Mouse (Mus musculus): ENCODE results near the gene Nacc2. TPM values are rescaled to one million over a fixed set of nuclear protein-coding genes. Genes with fewer than 3 reads are reported as not detected.
A peak's percentile ranks its signal among the peaks of the same experiment; 100 is the strongest.

Gene Nacc2
- polyA plus RNA-seq, 1 experiment, result 38.1 TPM

- no peak for DNase-seq
- Histone ChIP-seq H3K4me3 (ENCODE audit: insufficient read depth, low read depth, low read length) (no peak overlapping the region), H3K4me1 (ENCODE audit: control insufficient read depth, insufficient read depth, low read length) (no peaks in the 10 kb centered on the region), H3K27ac (ENCODE audit: insufficient read depth, low read depth, low read length) (no peak overlapping the region), H3K27me3 (replicated peaks; ENCODE audit: control insufficient read depth, insufficient read depth, low read length) (no peaks in the 10 kb centered on the region), H3K36me3 (ENCODE audit: control insufficient read depth, insufficient read depth, low read length) (no peaks in the 10 kb centered on the region)
- 55% methylated on average over 3 of the region's 3 CpGs for WGBS
- no peak for TF ChIP-seq CTCF (conservative IDR thresholded peaks at IDR 0.05; ENCODE audit: insufficient read depth, insufficient read length, low read depth, low read length)
- TF ChIP-seq POLR2A (IDR thresholded peaks at IDR 0.05; ENCODE audit: low read depth, low read length), result no peak
Observed at GRCm38 (mm10) chr2:26155737-26156136, 32.7 kb upstream of the Nacc2 start.

- H3K4me1 ChIP-seq (ENCODE audit: control insufficient read depth, insufficient read depth, low read length), result no peaks in the 10 kb centered on the region
- no peak overlapping the region for H3K27ac ChIP-seq (ENCODE audit: insufficient read depth, low read depth, low read length)
- H3K4me3 ChIP-seq (ENCODE audit: insufficient read depth, low read depth, low read length), result no peak overlapping the region
- DNase-seq, result no peak
- WGBS, result 68% methylated on average over 5 of the region's 5 CpGs
- no peaks in the 10 kb centered on the region for H3K36me3 ChIP-seq (ENCODE audit: control insufficient read depth, insufficient read depth, low read length)
- TF ChIP-seq POLR2A (IDR thresholded peaks at IDR 0.05; ENCODE audit: low read depth, low read length), result no peak
- TF ChIP-seq CTCF (conservative IDR thresholded peaks at IDR 0.05; ENCODE audit: insufficient read depth, insufficient read length, low read depth, low read length), result no peak
- H3K27me3 ChIP-seq (replicated peaks; ENCODE audit: control insufficient read depth, insufficient read depth, low read length), result no peaks in the 10 kb centered on the region
Observed at GRCm38 (mm10) chr2:26154586-26154985, 31.6 kb upstream of the Nacc2 start.

GRCm38 (mm10) chr2:26153909-26154340 lies 30.9 kb upstream of the Nacc2 start:
- Histone ChIP-seq H3K4me1 (ENCODE audit: control insufficient read depth, insufficient read depth, low read length) (no peaks in the 10 kb centered on the region), H3K27ac (ENCODE audit: insufficient read depth, low read depth, low read length) (no peak overlapping the region), H3K36me3 (ENCODE audit: control insufficient read depth, insufficient read depth, low read length) (no peaks in the 10 kb centered on the region), H3K4me3 (ENCODE audit: insufficient read depth, low read depth, low read length) (no peak overlapping the region), H3K27me3 (replicated peaks; ENCODE audit: control insufficient read depth, insufficient read depth, low read length) (no peaks in the 10 kb centered on the region)
- WGBS, result 15% methylated on average over 4 of the region's 4 CpGs
- DNase-seq, result peak; percentile 36
- TF ChIP-seq POLR2A (IDR thresholded peaks at IDR 0.05; ENCODE audit: low read depth, low read length), result no peak
- peak; percentile 50 for TF ChIP-seq CTCF (conservative IDR thresholded peaks at IDR 0.05; ENCODE audit: insufficient read depth, insufficient read length, low read depth, low read length)

GRCm38 (mm10) chr2:26153295-26153694 lies 30.3 kb upstream of the Nacc2 start:
- Histone ChIP-seq H3K4me3 (ENCODE audit: insufficient read depth, low read depth, low read length) (no peak overlapping the region), H3K27me3 (replicated peaks; ENCODE audit: control insufficient read depth, insufficient read depth, low read length) (no peaks in the 10 kb centered on the region), H3K36me3 (ENCODE audit: control insufficient read depth, insufficient read depth, low read length) (no peaks in the 10 kb centered on the region), H3K4me1 (ENCODE audit: control insufficient read depth, insufficient read depth, low read length) (no peaks in the 10 kb centered on the region), H3K27ac (ENCODE audit: insufficient read depth, low read depth, low read length) (no peak overlapping the region)
- TF ChIP-seq POLR2A (IDR thresholded peaks at IDR 0.05; ENCODE audit: low read depth, low read length), result no peak
- peak; percentile 52 for TF ChIP-seq CTCF (conservative IDR thresholded peaks at IDR 0.05; ENCODE audit: insufficient read depth, insufficient read length, low read depth, low read length)
- whole genome bisulfite sequencing, result 40% methylated on average over 4 of the region's 4 CpGs
- DNase-seq, result peak; percentile 33

- DNase-seq, result no peak
- TF ChIP-seq POLR2A (IDR thresholded peaks at IDR 0.05; ENCODE audit: low read depth, low read length), result no peak
- TF ChIP-seq CTCF (conservative IDR thresholded peaks at IDR 0.05; ENCODE audit: insufficient read depth, insufficient read length, low read depth, low read length), result no peak
Observed at GRCm38 (mm10) chr2:26147706-26148370, 24.8 kb upstream of the Nacc2 start.

GRCm38 (mm10) chr2:26146337-26147042 lies 23.5 kb upstream of the Nacc2 start:
- TF ChIP-seq CTCF (conservative IDR thresholded peaks at IDR 0.05; ENCODE audit: insufficient read depth, insufficient read length, low read depth, low read length) (no peak), POLR2A (IDR thresholded peaks at IDR 0.05; ENCODE audit: low read depth, low read length) (no peak)
- H3K4me3 ChIP-seq (ENCODE audit: insufficient read depth, low read depth, low read length), result no peak overlapping the region
- no peaks in the 10 kb centered on the region for H3K27me3 ChIP-seq (replicated peaks; ENCODE audit: control insufficient read depth, insufficient read depth, low read length)
- 46% methylated on average over 7 of the region's 7 CpGs for WGBS
- no peaks in the 10 kb centered on the region for H3K36me3 ChIP-seq (ENCODE audit: control insufficient read depth, insufficient read depth, low read length)
- no peak for DNase-seq
- H3K4me1 ChIP-seq (ENCODE audit: control insufficient read depth, insufficient read depth, low read length), result no peaks in the 10 kb centered on the region; the same call in 1 of the 2 replicates
- H3K27ac ChIP-seq (ENCODE audit: insufficient read depth, low read depth, low read length), result no peak overlapping the region

More at GRCm38 (mm10) chr2:26147706-26148370, 24.8 kb upstream of the Nacc2 start:
- Histone ChIP-seq H3K4me1 (ENCODE audit: control insufficient read depth, insufficient read depth, low read length) (no peaks in the 10 kb centered on the region), H3K27ac (ENCODE audit: insufficient read depth, low read depth, low read length) (no peak overlapping the region), H3K4me3 (ENCODE audit: insufficient read depth, low read depth, low read length) (no peak overlapping the region), H3K36me3 (ENCODE audit: control insufficient read depth, insufficient read depth, low read length) (no peaks in the 10 kb centered on the region), H3K27me3 (replicated peaks; ENCODE audit: control insufficient read depth, insufficient read depth, low read length) (no peaks in the 10 kb centered on the region)
- 43% methylated on average over 7 of the region's 7 CpGs for WGBS

GRCm38 (mm10) chr2:26145113-26145512 lies 22.1 kb upstream of the Nacc2 start:
- H3K27me3 ChIP-seq (replicated peaks; ENCODE audit: control insufficient read depth, insufficient read depth, low read length), result no peaks in the 10 kb centered on the region
- 80% methylated on average over 4 of the region's 4 CpGs for WGBS
- no peak overlapping the region for H3K27ac ChIP-seq (ENCODE audit: insufficient read depth, low read depth, low read length)
- TF ChIP-seq CTCF (conservative IDR thresholded peaks at IDR 0.05; ENCODE audit: insufficient read depth, insufficient read length, low read depth, low read length) (no peak), POLR2A (IDR thresholded peaks at IDR 0.05; ENCODE audit: low read depth, low read length) (no peak)
- H3K4me1 ChIP-seq (ENCODE audit: control insufficient read depth, insufficient read depth, low read length), result peaks cover 3% of the 10 kb centered on the region; the same call in 1 of the 2 replicates
- no peak for DNase-seq
- H3K36me3 ChIP-seq (ENCODE audit: control insufficient read depth, insufficient read depth, low read length), result no peaks in the 10 kb centered on the region
- H3K4me3 ChIP-seq (ENCODE audit: insufficient read depth, low read depth, low read length), result no peak overlapping the region
